Mouse (Mus musculus): ENCODE data around the gene Vamp9. TPM values are rescaled to one million over a fixed set of nuclear protein-coding genes. Genes with fewer than 3 reads are reported as not detected.

Vamp9 gene
- polyA plus RNA-seq (2015; fragmentation: Nextera tagmentation; extraction: Ambion mirVana), result 0.78 and 1.0 TPM in 2 replicates

- Histone ChIP-seq H3K9me3 (ENCODE audit: control insufficient read depth, low read length) (no peaks in the 10 kb centered on the region), H3K27me3 (replicated peaks; ENCODE audit: control insufficient read depth, insufficient read depth, low read length) (no peaks in the 10 kb centered on the region), H3K36me3 (ENCODE audit: control insufficient read depth, insufficient read depth) (no peaks in the 10 kb centered on the region), H3K4me3 (replicated peaks; ENCODE audit: low read length) (peak within 1 kb of the TSS; percentile 80), H3K4me1 (replicated peaks; ENCODE audit: control insufficient read depth, insufficient read depth, low read length) (no peaks in the 10 kb centered on the region), H3K4me2 (ENCODE audit: low read length) (peak within 1 kb of the TSS; percentile 67), H3K9ac (replicated peaks; ENCODE audit: low read depth, low read length) (peak within 1 kb of the TSS; percentile 82), H3K27ac (ENCODE audit: low read length) (peak within 1 kb of the TSS; percentile 83)
- WGBS, result 6% methylated on average over 49 of the region's 49 CpGs
- ATAC-seq, result peak; percentile 99
Measured at GRCm38 (mm10) chr5:99906181-99906956, at the start of gene Vamp9. Gene Vamp9, plus strand, starts transcription at chr5:99906254.

- H3K36me3 ChIP-seq (ENCODE audit: control insufficient read depth, insufficient read depth), result no peaks in the 10 kb centered on the region
- 46% methylated on average over 14 of the region's 14 CpGs for WGBS
- H3K9ac ChIP-seq (replicated peaks; ENCODE audit: low read depth, low read length), result no peak overlapping the region
- ATAC-seq, result no peak
- no peak overlapping the region for H3K4me3 ChIP-seq (replicated peaks; ENCODE audit: low read length)
- H3K9me3 ChIP-seq (ENCODE audit: control insufficient read depth, low read length), result no peaks in the 10 kb centered on the region
- H3K27me3 ChIP-seq (replicated peaks; ENCODE audit: control insufficient read depth, insufficient read depth, low read length), result no peaks in the 10 kb centered on the region
- H3K4me1 ChIP-seq (replicated peaks; ENCODE audit: control insufficient read depth, insufficient read depth, low read length), result no peaks in the 10 kb centered on the region
- H3K27ac ChIP-seq (ENCODE audit: low read length), result no peak overlapping the region
- H3K4me2 ChIP-seq (ENCODE audit: low read length), result no peak overlapping the region
Measured at GRCm38 (mm10) chr5:99857106-99857637, 48.9 kb upstream of the Vamp9 start.

GRCm38 (mm10) chr5:99859637-99860433, 46.2 kb upstream of the Vamp9 start:
- no peaks in the 10 kb centered on the region for H3K27me3 ChIP-seq (replicated peaks; ENCODE audit: control insufficient read depth, insufficient read depth, low read length)
- no peaks in the 10 kb centered on the region for H3K36me3 ChIP-seq (ENCODE audit: control insufficient read depth, insufficient read depth)
- H3K4me3 ChIP-seq (replicated peaks; ENCODE audit: low read length), result no peak overlapping the region
- H3K4me1 ChIP-seq (replicated peaks; ENCODE audit: control insufficient read depth, insufficient read depth, low read length), result no peaks in the 10 kb centered on the region
- no peak overlapping the region for H3K4me2 ChIP-seq (ENCODE audit: low read length)
- 62% methylated on average over 13 of the region's 13 CpGs for WGBS
- no peak for ATAC-seq
- no peak overlapping the region for H3K9ac ChIP-seq (replicated peaks; ENCODE audit: low read depth, low read length)
- H3K27ac ChIP-seq (ENCODE audit: low read length), result no peak overlapping the region
- no peaks in the 10 kb centered on the region for H3K9me3 ChIP-seq (ENCODE audit: control insufficient read depth, low read length)

- Histone ChIP-seq H3K36me3 (ENCODE audit: control insufficient read depth, insufficient read depth) (no peaks in the 10 kb centered on the region), H3K9ac (replicated peaks; ENCODE audit: low read depth, low read length) (no peak overlapping the region), H3K9me3 (ENCODE audit: control insufficient read depth, low read length) (no peaks in the 10 kb centered on the region), H3K27ac (ENCODE audit: low read length) (no peak overlapping the region), H3K4me2 (ENCODE audit: low read length) (no peak overlapping the region), H3K4me1 (replicated peaks; ENCODE audit: control insufficient read depth, insufficient read depth, low read length) (no peaks in the 10 kb centered on the region), H3K27me3 (replicated peaks; ENCODE audit: control insufficient read depth, insufficient read depth, low read length) (no peaks in the 10 kb centered on the region), H3K4me3 (replicated peaks; ENCODE audit: low read length) (no peak overlapping the region)
- no peak for ATAC-seq
- 81% methylated on average over 6 of the region's 6 CpGs for WGBS
Measured at GRCm38 (mm10) chr5:99861816-99862215, 44.2 kb upstream of the Vamp9 start.

- no peak for ATAC-seq
- Histone ChIP-seq H3K27me3 (replicated peaks; ENCODE audit: control insufficient read depth, insufficient read depth, low read length) (no peaks in the 10 kb centered on the region), H3K36me3 (ENCODE audit: control insufficient read depth, insufficient read depth) (no peaks in the 10 kb centered on the region), H3K4me3 (replicated peaks; ENCODE audit: low read length) (no peak overlapping the region), H3K9me3 (ENCODE audit: control insufficient read depth, low read length) (no peaks in the 10 kb centered on the region), H3K9ac (replicated peaks; ENCODE audit: low read depth, low read length) (no peak overlapping the region), H3K4me2 (ENCODE audit: low read length) (no peak overlapping the region), H3K27ac (ENCODE audit: low read length) (no peak overlapping the region), H3K4me1 (replicated peaks; ENCODE audit: control insufficient read depth, insufficient read depth, low read length) (no peaks in the 10 kb centered on the region)
- 86% methylated on average over 13 of the region's 13 CpGs for WGBS
Measured at GRCm38 (mm10) chr5:99863656-99864380, 42.2 kb upstream of the Vamp9 start.

- no peaks in the 10 kb centered on the region for H3K9me3 ChIP-seq (ENCODE audit: control insufficient read depth, low read length)
- no peaks in the 10 kb centered on the region for H3K27me3 ChIP-seq (replicated peaks; ENCODE audit: control insufficient read depth, insufficient read depth, low read length)
- H3K27ac ChIP-seq (ENCODE audit: low read length), result no peak overlapping the region
- H3K36me3 ChIP-seq (ENCODE audit: control insufficient read depth, insufficient read depth), result no peaks in the 10 kb centered on the region
- H3K4me1 ChIP-seq (replicated peaks; ENCODE audit: control insufficient read depth, insufficient read depth, low read length), result no peaks in the 10 kb centered on the region
- H3K4me2 ChIP-seq (ENCODE audit: low read length), result no peak overlapping the region
- no peak overlapping the region for H3K9ac ChIP-seq (replicated peaks; ENCODE audit: low read depth, low read length)
- no peak for ATAC-seq
- 88% methylated on average over 1 of the region's 1 CpGs for WGBS
- H3K4me3 ChIP-seq (replicated peaks; ENCODE audit: low read length), result no peak overlapping the region
Measured at GRCm38 (mm10) chr5:99865779-99866178, 40.3 kb upstream of the Vamp9 start.

- no peak overlapping the region for H3K27ac ChIP-seq (ENCODE audit: low read length)
Measured at GRCm38 (mm10) chr5:99868286-99868685, 37.8 kb upstream of the Vamp9 start.

GRCm38 (mm10) chr5:99868923-99869322, 37.1 kb upstream of the Vamp9 start:
- Histone ChIP-seq H3K27me3 (replicated peaks; ENCODE audit: control insufficient read depth, insufficient read depth, low read length) (no peaks in the 10 kb centered on the region), H3K27ac (ENCODE audit: low read length) (no peak overlapping the region), H3K4me1 (replicated peaks; ENCODE audit: control insufficient read depth, insufficient read depth, low read length) (no peaks in the 10 kb centered on the region), H3K4me3 (replicated peaks; ENCODE audit: low read length) (no peak overlapping the region), H3K9ac (replicated peaks; ENCODE audit: low read depth, low read length) (no peak overlapping the region), H3K9me3 (ENCODE audit: control insufficient read depth, low read length) (no peaks in the 10 kb centered on the region), H3K36me3 (ENCODE audit: control insufficient read depth, insufficient read depth) (no peaks in the 10 kb centered on the region), H3K4me2 (ENCODE audit: low read length) (no peak overlapping the region)
- no peak for ATAC-seq
- WGBS, result 96% methylated on average over 9 of the region's 9 CpGs

More at GRCm38 (mm10) chr5:99868286-99868685, 37.8 kb upstream of the Vamp9 start:
- no peaks in the 10 kb centered on the region for H3K27me3 ChIP-seq (replicated peaks; ENCODE audit: control insufficient read depth, insufficient read depth, low read length)
- no peaks in the 10 kb centered on the region for H3K9me3 ChIP-seq (ENCODE audit: control insufficient read depth, low read length)
- no peak overlapping the region for H3K4me2 ChIP-seq (ENCODE audit: low read length)
- H3K9ac ChIP-seq (replicated peaks; ENCODE audit: low read depth, low read length), result no peak overlapping the region
- no peak for ATAC-seq
- H3K36me3 ChIP-seq (ENCODE audit: control insufficient read depth, insufficient read depth), result no peaks in the 10 kb centered on the region
- no peaks in the 10 kb centered on the region for H3K4me1 ChIP-seq (replicated peaks; ENCODE audit: control insufficient read depth, insufficient read depth, low read length)
- no peak overlapping the region for H3K4me3 ChIP-seq (replicated peaks; ENCODE audit: low read length)
- 91% methylated on average over 17 of the region's 17 CpGs for WGBS

GRCm38 (mm10) chr5:99877565-99877964, 28.5 kb upstream of the Vamp9 start:
- H3K4me3 ChIP-seq (replicated peaks; ENCODE audit: low read length), result no peak overlapping the region
- no peaks in the 10 kb centered on the region for H3K9me3 ChIP-seq (ENCODE audit: control insufficient read depth, low read length)
- H3K36me3 ChIP-seq (ENCODE audit: control insufficient read depth, insufficient read depth), result no peaks in the 10 kb centered on the region
- WGBS, result 75% methylated on average over 9 of the region's 9 CpGs
- H3K27ac ChIP-seq (ENCODE audit: low read length), result no peak overlapping the region
- no peaks in the 10 kb centered on the region for H3K27me3 ChIP-seq (replicated peaks; ENCODE audit: control insufficient read depth, insufficient read depth, low read length)
- H3K4me1 ChIP-seq (replicated peaks; ENCODE audit: control insufficient read depth, insufficient read depth, low read length), result no peaks in the 10 kb centered on the region
- no peak overlapping the region for H3K4me2 ChIP-seq (ENCODE audit: low read length)
- no peak overlapping the region for H3K9ac ChIP-seq (replicated peaks; ENCODE audit: low read depth, low read length)
- ATAC-seq, result no peak
